Mouse (Mus musculus): ENCODE measurements around the gene Smg8.
"Not testable (repeated sequence)": the region's sequence is repeated elsewhere in the genome, so short reads cannot be mapped to it uniquely, and the experiment has no call there.

Smg8 gene

GRCm38 (mm10) chr11:87086290-87086984 lies at the start of gene Smg8:
TSS of gene Smg8 (minus strand) at chr11:87086774.
- peak; percentile 75 to 80 for DNase-seq (ENCODE audit: low spot score in 2 of 2)

GRCm38 (mm10) chr11:87136233-87136632 lies 49.7 kb upstream of the Smg8 start:
- DNase-seq (ENCODE audit: low spot score in 2 of 2) = no peak

GRCm38 (mm10) chr11:87126824-87127816 lies 40.5 kb upstream of the Smg8 start, which contains the start of gene Trim37:
TSS of gene Trim37 (plus strand) at chr11:87127077.
- DNase-seq (ENCODE audit: low spot score in 2 of 2) = peak; percentile 78 to 79

DNA sequence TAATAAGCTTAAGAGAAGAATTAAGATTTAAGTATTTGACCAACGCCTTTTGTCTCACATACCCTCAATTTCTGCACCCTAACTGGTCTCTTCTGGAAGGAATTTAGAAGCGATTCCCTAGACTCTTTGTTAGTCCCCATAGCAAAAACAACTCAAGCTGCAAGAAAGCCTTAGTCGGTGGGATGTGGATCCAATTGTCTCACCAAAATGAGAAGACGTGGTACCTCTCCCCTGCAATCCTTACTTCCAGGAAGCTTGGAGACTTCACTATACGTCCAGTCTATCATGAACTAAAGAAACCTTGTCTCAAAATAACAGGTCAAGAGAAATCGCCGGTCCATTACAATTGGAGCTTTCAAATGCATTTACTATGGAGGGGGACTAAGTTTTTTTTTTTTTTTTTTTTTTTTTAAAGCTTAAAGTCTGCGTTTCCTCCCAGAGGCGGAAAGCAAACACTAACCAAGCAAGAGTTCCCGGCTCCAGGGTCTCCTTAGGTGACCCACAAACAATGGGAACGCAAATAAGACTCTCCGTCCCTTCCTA lies 39.8 kb upstream of the Smg8 start:
- no peak for DNase-seq (ENCODE audit: low spot score in 2 of 2)

DNA sequence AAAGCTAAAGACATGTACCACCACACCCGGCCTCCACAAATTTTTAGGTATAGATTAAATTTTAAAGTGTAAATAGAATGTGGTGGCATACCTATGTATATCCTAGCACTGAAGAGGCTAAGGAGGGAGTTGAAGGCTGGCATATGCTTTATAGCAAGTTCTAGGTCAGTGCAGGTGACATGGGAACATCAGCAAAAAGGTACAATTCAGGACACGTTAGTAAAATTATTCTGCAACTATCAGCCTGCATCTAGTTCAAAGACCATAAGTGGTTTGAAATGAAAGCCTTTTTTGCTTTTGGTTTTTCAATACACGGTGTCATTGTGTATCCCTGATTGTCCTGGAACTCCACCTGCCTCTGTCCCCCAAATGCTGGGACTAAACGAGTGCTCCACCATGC lies 39.0 kb upstream of the Smg8 start:
- DNase-seq (ENCODE audit: low spot score in 2 of 2) = no peak

DNA sequence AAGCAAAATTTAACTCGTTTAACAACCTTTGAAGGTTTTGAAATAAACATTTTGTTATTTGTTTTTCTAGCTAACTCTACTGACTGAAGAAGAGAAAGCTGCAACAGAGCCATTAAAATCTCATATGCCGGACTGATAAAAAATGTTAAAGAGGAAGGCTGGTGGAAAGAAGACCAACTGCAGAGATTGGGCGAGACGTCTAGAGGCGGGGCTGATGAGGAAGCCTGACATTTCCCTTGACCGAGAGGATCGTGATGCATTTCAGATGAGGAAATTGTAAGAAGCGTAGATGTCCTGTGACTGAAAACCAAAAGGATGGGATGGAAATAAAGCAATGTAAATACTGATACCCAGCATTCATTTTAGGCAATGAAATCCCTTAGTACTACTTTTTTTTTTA lies 35.3 kb upstream of the Smg8 start:
- DNase-seq (ENCODE audit: low spot score in 2 of 2) = no peak

DNA sequence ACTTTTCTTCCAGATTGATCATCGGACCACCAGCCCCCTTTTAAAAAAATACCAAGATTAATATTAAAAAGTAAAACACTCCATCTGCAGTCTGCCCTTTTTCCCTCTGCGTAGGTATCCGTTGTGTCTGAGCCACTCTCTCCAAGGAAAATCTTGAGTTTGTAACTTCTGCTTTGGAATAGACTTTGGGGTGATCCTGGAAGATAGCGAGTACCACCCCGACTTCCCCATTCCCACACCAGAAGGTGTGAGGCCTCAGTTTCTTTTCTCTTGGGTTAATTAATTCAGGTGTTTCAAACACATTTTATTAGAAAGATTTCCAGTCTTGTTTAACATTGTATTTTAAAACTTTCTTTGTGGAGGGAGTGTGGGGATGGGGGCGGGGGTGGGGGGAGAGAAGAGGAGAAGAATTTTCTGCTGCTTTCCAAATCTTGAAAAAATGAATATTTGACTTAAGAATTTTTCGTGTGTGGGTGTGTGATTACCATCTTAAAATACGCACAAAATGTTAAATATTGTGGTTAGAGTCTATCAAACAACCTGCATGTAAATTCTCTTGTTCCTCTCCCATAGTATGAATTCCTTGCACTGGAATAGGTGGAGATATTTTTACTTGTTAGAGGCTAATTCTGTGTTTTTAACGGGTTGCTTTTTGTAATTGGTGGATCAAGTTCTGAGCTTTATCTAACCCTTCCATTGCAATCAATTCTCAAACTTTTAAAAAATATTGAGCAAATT lies 23.8 kb upstream of the Smg8 start:
- DNase-seq (ENCODE audit: low spot score in 2 of 2) = no peak

DNA sequence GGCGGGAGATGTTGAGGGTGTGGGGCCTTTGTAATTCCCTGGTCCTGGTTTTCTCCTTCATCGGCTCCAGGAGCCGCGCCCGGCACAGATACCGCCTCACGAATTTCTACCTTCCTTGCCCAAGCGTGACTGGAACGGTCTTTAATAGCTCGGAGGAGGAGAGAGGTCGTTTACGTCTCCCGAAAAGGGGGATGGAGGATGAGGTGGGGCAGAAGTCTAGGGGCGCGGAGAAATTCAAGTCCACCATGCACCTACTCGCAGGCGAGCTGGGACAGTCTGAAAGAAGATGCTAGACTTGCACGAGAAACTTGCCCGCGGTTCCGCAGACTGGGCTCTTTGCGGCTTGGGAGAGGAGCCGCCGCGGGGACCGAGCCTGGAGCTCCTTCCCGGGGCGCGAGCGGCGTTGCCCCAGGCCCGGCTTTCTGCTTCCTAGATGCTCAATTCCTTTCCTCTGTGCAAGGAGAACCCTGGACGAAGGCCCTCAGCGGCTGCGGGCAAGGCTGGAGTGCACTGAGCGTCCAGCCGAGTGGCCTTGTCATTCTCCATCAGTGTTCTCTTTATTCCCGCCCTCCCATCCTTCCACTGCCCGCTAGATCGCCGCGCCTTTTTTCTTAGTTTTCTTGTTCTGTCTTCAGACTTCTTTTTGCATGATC lies 23.1 kb upstream of the Smg8 start:
- peak in 1 of 2 experiments; percentile 19 for DNase-seq (ENCODE audit: low spot score in 2 of 2)

- DNase-seq (ENCODE audit: low spot score in 2 of 2) = peak; percentile 96 to 99
Measured at GRCm38 (mm10) chr11:87108755-87109518, 22.4 kb upstream of the Smg8 start, which contains the start of gene Ska2. TSS of gene Ska2 (plus strand) at chr11:87109234.

- no peak for DNase-seq (ENCODE audit: low spot score in 2 of 2)
Measured at GRCm38 (mm10) chr11:87108409-87108754, 21.8 kb upstream of the Smg8 start, which contains the start of gene Prr11. TSS of gene Prr11 (minus strand) at chr11:87108708.

GRCm38 (mm10) chr11:87087142-87087541 lies 568 bp upstream of the Smg8 start:
- no peak for DNase-seq (ENCODE audit: low spot score in 2 of 2)

- DNase-seq (ENCODE audit: low spot score in 2 of 2) = no peak
Measured at GRCm38 (mm10) chr11:87085461-87085860, 1.1 kb downstream of the Smg8 start.

- no peak for DNase-seq (ENCODE audit: low spot score in 2 of 2)
Measured at GRCm38 (mm10) chr11:87083712-87084111, 2.9 kb downstream of the Smg8 start.

DNA sequence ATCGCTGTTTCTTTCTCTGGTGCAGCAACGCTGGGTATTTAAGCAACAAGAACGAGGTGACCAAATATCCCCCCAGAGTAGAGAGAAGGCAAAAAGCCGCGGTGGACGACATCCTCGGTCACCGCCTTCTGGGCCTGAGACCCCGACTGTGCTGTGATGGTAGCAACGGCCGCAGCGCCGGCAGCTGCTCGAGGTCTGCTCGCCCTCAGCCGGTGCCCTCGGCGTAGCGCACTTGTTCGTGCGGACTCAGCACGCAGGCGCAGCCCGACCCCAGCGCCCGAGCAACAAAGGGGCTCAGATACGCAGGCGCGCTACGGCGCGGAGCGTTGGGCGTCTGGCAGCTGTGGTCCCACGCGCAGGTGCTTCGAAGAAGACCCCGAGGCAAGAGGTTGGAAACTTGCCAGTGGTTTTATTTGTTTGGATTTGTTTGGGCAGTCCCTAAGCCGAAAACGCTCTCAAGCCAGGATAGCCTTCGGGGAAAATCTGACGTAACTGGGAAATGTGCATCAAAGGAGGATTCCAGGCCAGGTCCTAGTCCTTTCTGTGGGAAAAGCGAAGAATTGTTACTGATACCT lies 12.6 kb downstream of the Smg8 start, which contains the start of gene Gdpd1:
Gene Gdpd1 (minus strand): TSS at position 197 of the 575 bp plus-strand sequence.
- peak; percentile 78 to 82 for DNase-seq (ENCODE audit: low spot score in 2 of 2)

- DNase-seq (ENCODE audit: low spot score in 2 of 2) = peak; percentile 57 to 65
Measured at GRCm38 (mm10) chr11:87073343-87073865, 13.2 kb downstream of the Smg8 start.

DNA sequence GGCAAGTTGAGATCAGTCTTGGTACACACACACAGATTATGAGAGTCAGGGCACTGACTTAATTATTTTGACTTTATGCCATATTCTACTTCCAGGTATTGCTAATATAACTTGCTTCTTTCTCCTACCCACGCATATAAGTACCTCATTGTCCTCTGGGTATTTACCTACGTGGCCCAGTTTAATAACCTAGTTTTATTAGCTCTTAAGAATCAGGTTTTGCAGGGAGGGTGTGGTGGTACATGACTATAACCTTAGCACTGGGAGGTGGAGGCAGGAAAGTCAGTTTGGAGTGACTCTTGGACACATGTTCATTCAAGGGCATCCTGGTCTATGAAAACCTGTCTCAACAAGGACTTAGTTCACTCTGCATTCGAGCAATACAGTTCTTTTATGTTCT lies 24.5 kb downstream of the Smg8 start:
- no peak for DNase-seq (ENCODE audit: low spot score in 2 of 2)

DNA sequence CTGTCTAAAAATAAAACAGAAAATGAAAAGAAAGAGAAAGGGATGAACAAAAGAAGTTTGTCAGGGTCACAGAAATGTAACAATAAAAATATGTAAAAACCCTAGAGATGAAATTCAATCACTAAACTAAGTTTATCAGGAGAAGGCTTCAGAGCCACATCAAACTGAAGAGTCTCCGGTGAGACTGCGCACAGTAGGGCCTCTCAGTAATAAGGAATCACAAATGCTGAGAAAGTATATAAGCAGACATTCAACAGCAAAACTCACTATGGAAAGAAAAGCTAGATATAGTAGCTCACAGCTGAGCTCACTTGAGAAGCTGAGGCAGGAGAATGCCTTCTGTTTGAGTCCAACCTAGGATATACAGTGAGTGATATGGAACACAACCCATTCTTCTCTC lies 26.2 kb downstream of the Smg8 start:
- no peak for DNase-seq (ENCODE audit: low spot score in 2 of 2)

DNA sequence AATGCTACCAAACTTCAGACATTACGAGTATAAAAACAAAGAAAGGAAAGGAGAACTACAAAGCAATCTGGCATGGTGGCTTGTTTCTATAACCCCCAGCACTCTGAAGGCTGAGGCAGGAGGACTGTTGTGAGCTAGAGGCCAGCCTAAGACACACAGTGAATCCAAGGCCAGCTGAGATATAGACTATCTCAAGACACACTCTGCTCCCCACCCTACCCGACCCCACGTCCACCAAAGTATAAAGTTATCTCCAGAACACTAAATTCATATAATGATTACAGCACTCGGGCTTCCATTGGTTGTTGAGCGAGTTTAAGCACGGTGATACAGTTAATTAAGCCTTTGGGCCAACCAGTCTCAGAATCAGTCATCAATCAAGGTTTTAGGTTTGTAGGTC lies 30.3 kb downstream of the Smg8 start:
- no peak for DNase-seq (ENCODE audit: low spot score in 2 of 2)

DNA sequence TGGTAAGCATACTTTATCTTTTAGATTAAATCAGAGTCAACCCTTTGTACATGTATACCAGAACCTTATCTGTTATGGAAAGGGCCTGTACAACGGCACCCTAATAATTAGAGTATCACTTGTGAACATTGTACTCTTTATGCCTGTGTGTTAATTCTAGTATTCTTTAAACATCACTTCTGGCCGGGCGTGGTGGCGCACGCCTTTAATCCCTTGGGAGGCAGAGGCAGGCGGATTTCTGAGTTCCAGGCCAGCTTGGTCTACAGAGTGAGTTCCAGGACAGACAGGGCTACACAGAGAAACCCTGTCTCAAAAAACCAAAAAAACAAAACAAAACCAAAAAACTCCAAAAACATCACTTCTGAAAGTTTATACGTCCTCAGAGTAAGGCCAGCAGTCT lies 37.7 kb downstream of the Smg8 start:
- not testable (repeated sequence) for DNase-seq (ENCODE audit: low spot score in 2 of 2)

DNA sequence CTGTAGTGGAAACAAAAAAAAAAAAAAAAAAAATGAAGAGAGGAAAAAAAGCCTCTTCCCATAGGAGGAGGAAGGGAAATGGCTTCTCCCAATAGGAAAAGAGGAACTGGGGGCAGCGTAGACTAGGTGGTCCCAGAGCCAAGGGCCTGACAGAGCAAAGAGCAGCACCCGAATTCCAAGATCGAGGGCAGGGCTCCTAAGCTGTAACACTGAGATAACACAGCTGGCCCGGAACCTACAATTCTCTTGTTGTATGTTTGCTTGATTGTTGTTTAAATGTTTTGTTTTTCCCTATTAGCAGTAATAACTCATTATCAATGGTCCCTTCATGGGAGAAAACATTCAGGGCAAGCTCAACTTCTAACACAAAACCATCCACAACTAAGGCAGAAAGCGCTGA lies 39.6 kb downstream of the Smg8 start:
- DNase-seq (ENCODE audit: low spot score in 2 of 2) = no peak

Measured in urinary bladder, postnatal 4 days (tissue).